Mouse (Mus musculus): Measurements from ENCODE around the gene Nexn. TPM values are rescaled to one million over a fixed set of nuclear protein-coding genes. Genes with fewer than 3 reads are reported as not detected.
"Not testable (repeated sequence)": the region's sequence is repeated elsewhere in the genome, so short reads cannot be mapped to it uniquely, and the experiment has no call there.

The Nexn gene
- 0.11 and 0.38 TPM in 2 replicates for polyA plus RNA-seq (2012; rRNA removed)

- H3K27ac ChIP-seq (ENCODE audit: insufficient read depth, low read depth, low read length), result peak within 1 kb of the TSS; percentile 8
- WGBS, result 14% methylated on average over 13 of the region's 13 CpGs
Observed at GRCm38 (mm10) chr3:152266036-152266421, at the start of gene Nexn. Gene Nexn, minus strand, starts transcription at chr3:152266350.

GRCm38 (mm10) chr3:152315613-152316012, 49.5 kb upstream of the Nexn start:
- Histone ChIP-seq H3K27me3 (replicated peaks; ENCODE audit: control insufficient read depth, insufficient read depth, low read length) (no peaks in the 10 kb centered on the region), H3K36me3 (ENCODE audit: control insufficient read depth, insufficient read depth, low read length) (no peaks in the 10 kb centered on the region), H3K4me3 (ENCODE audit: insufficient read depth, low read depth, low read length) (no peak overlapping the region), H3K4me1 (ENCODE audit: control insufficient read depth, insufficient read depth, low read length) (no peaks in the 10 kb centered on the region), H3K27ac (ENCODE audit: insufficient read depth, low read depth, low read length) (no peak overlapping the region)
- DNase-seq, result peak; percentile 90
- TF ChIP-seq POLR2A (IDR thresholded peaks at IDR 0.05; ENCODE audit: low read depth, low read length) (no peak), CTCF (conservative IDR thresholded peaks at IDR 0.05; ENCODE audit: insufficient read depth, insufficient read length, low read depth, low read length) (peak; percentile 100; the same call in 1 of the 2 replicates)
- WGBS, result 4% methylated on average over 7 of the region's 7 CpGs

More at GRCm38 (mm10) chr3:152266036-152266421, at the start of gene Nexn:
- TF ChIP-seq CTCF (conservative IDR thresholded peaks at IDR 0.05; ENCODE audit: insufficient read depth, insufficient read length, low read depth, low read length) (no peak), POLR2A (IDR thresholded peaks at IDR 0.05; ENCODE audit: low read depth, low read length) (no peak)
- no peaks in the 10 kb centered on the region for H3K27me3 ChIP-seq (replicated peaks; ENCODE audit: control insufficient read depth, insufficient read depth, low read length)
- no peak for DNase-seq
- H3K4me3 ChIP-seq (ENCODE audit: insufficient read depth, low read depth, low read length), result peak within 1 kb of the TSS; percentile 48
- H3K36me3 ChIP-seq (ENCODE audit: control insufficient read depth, insufficient read depth, low read length), result no peaks in the 10 kb centered on the region
- no peaks in the 10 kb centered on the region for H3K4me1 ChIP-seq (ENCODE audit: control insufficient read depth, insufficient read depth, low read length)

GRCm38 (mm10) chr3:152314666-152315065, 48.5 kb upstream of the Nexn start:
- not testable (repeated sequence) for DNase-seq; H3K4me1 ChIP-seq (ENCODE audit: control insufficient read depth, insufficient read depth, low read length); H3K27ac ChIP-seq (ENCODE audit: insufficient read depth, low read depth, low read length); H3K27me3 ChIP-seq (replicated peaks; ENCODE audit: control insufficient read depth, insufficient read depth, low read length); H3K36me3 ChIP-seq (ENCODE audit: control insufficient read depth, insufficient read depth, low read length); H3K4me3 ChIP-seq (ENCODE audit: insufficient read depth, low read depth, low read length)
- 77% methylated on average over 14 of the region's 14 CpGs for WGBS

GRCm38 (mm10) chr3:152309250-152309645, 43.1 kb upstream of the Nexn start:
- H3K27ac ChIP-seq (ENCODE audit: insufficient read depth, low read depth, low read length), result no peak overlapping the region
- DNase-seq, result no peak
- TF ChIP-seq CTCF (conservative IDR thresholded peaks at IDR 0.05; ENCODE audit: insufficient read depth, insufficient read length, low read depth, low read length) (no peak), POLR2A (IDR thresholded peaks at IDR 0.05; ENCODE audit: low read depth, low read length) (no peak)
- WGBS, result 89% methylated on average over 9 of the region's 9 CpGs
- no peak overlapping the region for H3K4me3 ChIP-seq (ENCODE audit: insufficient read depth, low read depth, low read length)
- no peaks in the 10 kb centered on the region; the same call in 1 of the 2 replicates for H3K4me1 ChIP-seq (ENCODE audit: control insufficient read depth, insufficient read depth, low read length)
- H3K36me3 ChIP-seq (ENCODE audit: control insufficient read depth, insufficient read depth, low read length), result no peaks in the 10 kb centered on the region
- no peaks in the 10 kb centered on the region for H3K27me3 ChIP-seq (replicated peaks; ENCODE audit: control insufficient read depth, insufficient read depth, low read length)

- no peaks in the 10 kb centered on the region for H3K27me3 ChIP-seq (replicated peaks; ENCODE audit: control insufficient read depth, insufficient read depth, low read length)
- no peak for DNase-seq
- no peak overlapping the region for H3K27ac ChIP-seq (ENCODE audit: insufficient read depth, low read depth, low read length)
- H3K4me3 ChIP-seq (ENCODE audit: insufficient read depth, low read depth, low read length), result no peak overlapping the region
- 57% methylated on average over 10 of the region's 10 CpGs for WGBS
- peaks cover 2% of the 10 kb centered on the region; the same call in 1 of the 2 replicates for H3K4me1 ChIP-seq (ENCODE audit: control insufficient read depth, insufficient read depth, low read length)
- TF ChIP-seq POLR2A (IDR thresholded peaks at IDR 0.05; ENCODE audit: low read depth, low read length) (no peak), CTCF (conservative IDR thresholded peaks at IDR 0.05; ENCODE audit: insufficient read depth, insufficient read length, low read depth, low read length) (no peak)
- no peaks in the 10 kb centered on the region for H3K36me3 ChIP-seq (ENCODE audit: control insufficient read depth, insufficient read depth, low read length)
Observed at GRCm38 (mm10) chr3:152308485-152309249, 42.5 kb upstream of the Nexn start.

GRCm38 (mm10) chr3:152305971-152306370, 39.8 kb upstream of the Nexn start:
- Histone ChIP-seq H3K36me3 (ENCODE audit: control insufficient read depth, insufficient read depth, low read length) (no peaks in the 10 kb centered on the region), H3K27ac (ENCODE audit: insufficient read depth, low read depth, low read length) (no peak overlapping the region), H3K27me3 (replicated peaks; ENCODE audit: control insufficient read depth, insufficient read depth, low read length) (no peaks in the 10 kb centered on the region), H3K4me1 (ENCODE audit: control insufficient read depth, insufficient read depth, low read length) (peaks cover 2% of the 10 kb centered on the region; the same call in 1 of the 2 replicates), H3K4me3 (ENCODE audit: insufficient read depth, low read depth, low read length) (no peak overlapping the region)
- DNase-seq, result no peak
- TF ChIP-seq POLR2A (IDR thresholded peaks at IDR 0.05; ENCODE audit: low read depth, low read length) (no peak), CTCF (conservative IDR thresholded peaks at IDR 0.05; ENCODE audit: insufficient read depth, insufficient read length, low read depth, low read length) (no peak)
- 97% methylated on average over 4 of the region's 4 CpGs for WGBS

GRCm38 (mm10) chr3:152305080-152305479, 38.9 kb upstream of the Nexn start:
- no peaks in the 10 kb centered on the region for H3K27me3 ChIP-seq (replicated peaks; ENCODE audit: control insufficient read depth, insufficient read depth, low read length)
- H3K4me3 ChIP-seq (ENCODE audit: insufficient read depth, low read depth, low read length), result no peak overlapping the region
- no peak for DNase-seq
- 87% methylated on average over 8 of the region's 8 CpGs for WGBS
- TF ChIP-seq CTCF (conservative IDR thresholded peaks at IDR 0.05; ENCODE audit: insufficient read depth, insufficient read length, low read depth, low read length) (no peak), POLR2A (IDR thresholded peaks at IDR 0.05; ENCODE audit: low read depth, low read length) (no peak)
- H3K36me3 ChIP-seq (ENCODE audit: control insufficient read depth, insufficient read depth, low read length), result no peaks in the 10 kb centered on the region
- H3K4me1 ChIP-seq (ENCODE audit: control insufficient read depth, insufficient read depth, low read length), result peaks cover 2% of the 10 kb centered on the region; the same call in 1 of the 2 replicates
- no peak overlapping the region for H3K27ac ChIP-seq (ENCODE audit: insufficient read depth, low read depth, low read length)

Data from kidney, adult 2 months (tissue).